Mouse (Mus musculus) hindbrain, embryonic 14.5 days (tissue): ENCODE data around the gene Purb. TPM values are rescaled to one million over a fixed set of nuclear protein-coding genes. Genes with fewer than 3 reads are reported as not detected.
"Not testable (repeated sequence)": the region's sequence is repeated elsewhere in the genome, so short reads cannot be mapped to it uniquely, and the experiment has no call there.

Source experiments
- ATAC-seq: fragments of 200-750 bp; cut with Nextera tagmentation; 2 replicates; pipeline ENCODE4 v1.8.0; 2017; ENCODE audit warnings: moderate number of reproducible peaks, mild to moderate bottlenecking, moderate TSS enrichment, moderate library complexity; ENCODE audit not compliant: low FRiP score
- DNase-seq: peaks from one replicate; pipeline ENCODE4 v3.0.0-alpha.2; 2015; ENCODE audit warnings: low spot score
- H3K27ac ChIP-seq: fragments of 300-500 bp; sonication (generic); 2 replicates; pipeline ENCODE4 v1.5.1; 2014; ENCODE audit warnings: mild to moderate bottlenecking, moderate library complexity
- H3K27me3 ChIP-seq: fragments of 300-500 bp; sonication (generic); 2 replicates; pipeline ENCODE4 v1.6.1; 2014; ENCODE audit warnings: mild to moderate bottlenecking, low read length, mixed read lengths; ENCODE audit not compliant: control insufficient read depth, insufficient read depth
- H3K36me3 ChIP-seq: fragments of 300-500 bp; sonication (generic); replicated peaks from 2 replicates; pipeline ENCODE4 v1.6.1; 2014; ENCODE audit not compliant: control insufficient read depth, insufficient read depth
- H3K4me1 ChIP-seq: fragments of 300-500 bp; sonication (generic); replicated peaks from 2 replicates; pipeline ENCODE4 v1.6.1; 2014; ENCODE audit warnings: antibody characterized with exemption, low read length, mixed read lengths; ENCODE audit not compliant: control insufficient read depth, insufficient read depth
- H3K4me2 ChIP-seq: fragments of 300-500 bp; sonication (generic); replicated peaks from 2 replicates; pipeline ENCODE4 v1.6.1; 2014; ENCODE audit warnings: mild to moderate bottlenecking, moderate library complexity
- H3K4me3 ChIP-seq: fragments of 300-500 bp; sonication (generic); replicated peaks from 2 replicates; pipeline ENCODE4 v1.5.1; 2014; ENCODE audit warnings: mild to moderate bottlenecking, low read length
- H3K9ac ChIP-seq: fragments of 300-500 bp; sonication (generic); 2 replicates; pipeline ENCODE4 v1.6.1; 2014
- H3K9me3 ChIP-seq: fragments of 300-500 bp; sonication (generic); 2 replicates; pipeline ENCODE4 v1.6.1; 2016; ENCODE audit warnings: low read length; ENCODE audit not compliant: control insufficient read depth
- WGBS: fragments of 180-500 bp; shearing (Covaris S2); extraction: QIAGEN DNeasy Blood & Tissue Kit; methylation state at CpG from one replicate; pipeline ENCODE4 v1.1.7; 2014; 5-methylcytosine and 5-hydroxymethylcytosine counted together
- polyA plus RNA-seq: library from polyadenylated mRNA; unstranded; fragments of >200 nt; fragmentation: Nextera tagmentation; extraction: Ambion mirVana; gene quantifications from 2 replicates; pipeline ENCODE4 v1.2.1, GENCODE M21; 2014

Gene Purb
- polyA plus RNA-seq, 1 experiment from 2014 or later = 9.8 TPM

GRCm38 (mm10) chr11:6440171-6440570 lies 35.5 kb downstream of the Purb start:
- 93% methylated on average over 4 of the region's 4 CpGs for WGBS
- Histone ChIP-seq H3K9ac (no peak overlapping the region), H3K4me3 (no peak overlapping the region), H3K9me3 (no peaks in the 10 kb centered on the region), H3K36me3 (peaks cover 34% of the 10 kb centered on the region), H3K27me3 (no peaks in the 10 kb centered on the region), H3K27ac (no peak overlapping the region), H3K4me1 (peaks cover 15% of the 10 kb centered on the region), H3K4me2 (no peak overlapping the region)
- no peak for DNase-seq
- ATAC-seq = no peak

GRCm38 (mm10) chr11:6437667-6438066 lies 38.0 kb downstream of the Purb start:
- Histone ChIP-seq H3K4me2 (no peak overlapping the region), H3K27ac (no peak overlapping the region), H3K4me3 (no peak overlapping the region), H3K9ac (no peak overlapping the region), H3K36me3 (peaks cover 58% of the 10 kb centered on the region), H3K27me3 (no peaks in the 10 kb centered on the region), H3K4me1 (0 out of 2 replicates have a peak, but pooled peaks cover 4% of the 10 kb centered on the region), H3K9me3 (no peaks in the 10 kb centered on the region)
- WGBS = 92% methylated on average over 2 of the region's 2 CpGs
- no peak for ATAC-seq
- DNase-seq = no peak

- H3K4me3 ChIP-seq = no peak overlapping the region
- peaks cover 70% of the 10 kb centered on the region for H3K36me3 ChIP-seq
- peak; percentile 59; the same call in 1 of the 2 replicates for ATAC-seq
- no peak overlapping the region for H3K9ac ChIP-seq
- WGBS = 68% methylated on average over 8 of the region's 8 CpGs
- no peak for DNase-seq
- H3K4me2 ChIP-seq = no peak overlapping the region
- no peak overlapping the region for H3K27ac ChIP-seq
- H3K4me1 ChIP-seq = no peaks in the 10 kb centered on the region
- H3K9me3 ChIP-seq = no peaks in the 10 kb centered on the region
- H3K27me3 ChIP-seq = no peaks in the 10 kb centered on the region
Observed at GRCm38 (mm10) chr11:6436442-6436841, 39.3 kb downstream of the Purb start.

GRCm38 (mm10) chr11:6430186-6430585 lies 45.5 kb downstream of the Purb start:
- Histone ChIP-seq H3K4me3 (no peak overlapping the region), H3K36me3 (peaks cover 94% of the 10 kb centered on the region), H3K4me1 (no peaks in the 10 kb centered on the region), H3K27ac (no peak overlapping the region), H3K27me3 (no peaks in the 10 kb centered on the region), H3K4me2 (no peak overlapping the region), H3K9ac (no peak overlapping the region), H3K9me3 (no peaks in the 10 kb centered on the region)
- DNase-seq (no peak), ATAC-seq (no peak)
- WGBS = 93% methylated on average over 7 of the region's 7 CpGs

- no peaks in the 10 kb centered on the region for H3K9me3 ChIP-seq
- no peak overlapping the region for H3K4me2 ChIP-seq
- DNase-seq (no peak), ATAC-seq (no peak)
- H3K27ac ChIP-seq = no peak overlapping the region
- no peak overlapping the region for H3K4me3 ChIP-seq
- WGBS = 77% methylated on average over 2 of the region's 2 CpGs
- H3K4me1 ChIP-seq = peaks cover 20% of the 10 kb centered on the region
- no peak overlapping the region for H3K9ac ChIP-seq
- H3K27me3 ChIP-seq = no peaks in the 10 kb centered on the region
- peaks cover 62% of the 10 kb centered on the region for H3K36me3 ChIP-seq
Observed at GRCm38 (mm10) chr11:6420722-6421350, 54.9 kb downstream of the Purb start.

GRCm38 (mm10) chr11:6420283-6420703 lies 55.4 kb downstream of the Purb start:
- Histone ChIP-seq H3K4me2 (no peak overlapping the region), H3K9ac (no peak overlapping the region), H3K36me3 (peaks cover 59% of the 10 kb centered on the region), H3K9me3 (no peaks in the 10 kb centered on the region), H3K4me3 (no peak overlapping the region), H3K27me3 (no peaks in the 10 kb centered on the region), H3K4me1 (peaks cover 20% of the 10 kb centered on the region), H3K27ac (no peak overlapping the region)
- DNase-seq = no peak
- no peak for ATAC-seq
- WGBS = 29% methylated on average over 1 of the region's 1 CpGs

GRCm38 (mm10) chr11:6419156-6419555 lies 56.6 kb downstream of the Purb start:
- DNase-seq, ATAC-seq, H3K9ac ChIP-seq, H3K4me3 ChIP-seq, H3K27me3 ChIP-seq, H3K9me3 ChIP-seq, H3K4me2 ChIP-seq, H3K27ac ChIP-seq: not testable (repeated sequence)
- H3K4me1 ChIP-seq = peaks cover 28% of the 10 kb centered on the region
- WGBS = 55% methylated on average over 3 of the region's 4 CpGs
- H3K36me3 ChIP-seq = peaks cover 52% of the 10 kb centered on the region

- DNase-seq (no peak), ATAC-seq (no peak)
- no peaks in the 10 kb centered on the region for H3K27me3 ChIP-seq
- peaks cover 48% of the 10 kb centered on the region for H3K36me3 ChIP-seq
- H3K9me3 ChIP-seq = no peaks in the 10 kb centered on the region
- peak overlapping the region; percentile 88; the same call in 1 of the 2 replicates for H3K4me2 ChIP-seq
- H3K9ac ChIP-seq = no peak overlapping the region
- WGBS = 88% methylated on average over 5 of the region's 5 CpGs
- no peak overlapping the region for H3K27ac ChIP-seq
- no peak overlapping the region for H3K4me3 ChIP-seq
- peaks cover 28% of the 10 kb centered on the region for H3K4me1 ChIP-seq
Observed at GRCm38 (mm10) chr11:6418751-6419150, 57.0 kb downstream of the Purb start.
